Mouse (Mus musculus) erythroblast, embryonic 14.5 days (primary cell): ENCODE measurements around the gene Creb3l1.

Experiments
- GATA1 ChIP-seq: IDR thresholded peaks from 2 replicates; pipeline ENCODE4 v1.6.1; 2012; ENCODE audit warnings: low read length, inconsistent platforms, mixed read lengths
- TAL1 ChIP-seq: IDR thresholded peaks from 3 replicates; pipeline ENCODE4 v1.6.1; 2012; ENCODE audit warnings: low read length, inconsistent platforms, mixed read lengths

- no peak for TF ChIP-seq TAL1
- no peak for TF ChIP-seq GATA1
Observed at GRCm38 (mm10) chr2:91980245-91980644, 44.1 kb downstream of the Creb3l1 start.
